Mouse (Mus musculus): Measurements from ENCODE around the gene Slc8b1.

GRCm38 (mm10) chr5:120574469-120575063 lies 63.6 kb downstream of the Slc8b1 start:
- no peak for TF ChIP-seq USF2 (IDR thresholded peaks at IDR 0.05; ENCODE audit: borderline replicate concordance in 1 of 2, insufficient read depth in 1 of 2, low read depth in 1 of 2, low read length in 2 of 2)
- TF ChIP-seq EP300 (IDR thresholded peaks at IDR 0.05; ENCODE audit: low read depth in 1 of 2, low read length in 2 of 2), result no peak
- no peak for TF ChIP-seq MEF2A (IDR thresholded peaks at IDR 0.05; ENCODE audit: extremely low read depth, insufficient replicate concordance, low read depth, low read length, poor library complexity, severe bottlenecking)
- no peak for TF ChIP-seq POLR2A (IDR thresholded peaks at IDR 0.05; ENCODE audit: control insufficient read depth in 1 of 2, insufficient read depth in 1 of 2, low read depth in 1 of 2, low read length in 2 of 2, poor library complexity in 1 of 2)
- no peak for TF ChIP-seq CTCF (IDR thresholded peaks at IDR 0.05 in 2 of 3, conservative IDR thresholded peaks at IDR 0.05 in 1 of 3; ENCODE audit: control insufficient read depth in 1 of 3, insufficient read depth in 1 of 3, low read depth in 2 of 3, low read length in 3 of 3, poor library complexity in 1 of 3, severe bottlenecking in 1 of 3)
- TF ChIP-seq TCF12 (IDR thresholded peaks at IDR 0.05; ENCODE audit: low read depth, low read length), result no peak
- no peak for TF ChIP-seq GATA1 (IDR thresholded peaks at IDR 0.05; ENCODE audit: low read depth, low read length)
- TF ChIP-seq CHD2 (IDR thresholded peaks at IDR 0.05; ENCODE audit: low read length), result no peak
- no peak for TF ChIP-seq MAX (IDR thresholded peaks at IDR 0.05; ENCODE audit: low read length)
